Mouse (Mus musculus): Measurements from ENCODE around the gene Gm39115. TPM values are rescaled to one million over a fixed set of nuclear protein-coding genes. Genes with fewer than 3 reads are reported as not detected.
"Not testable (repeated sequence)": the region's sequence is repeated elsewhere in the genome, so short reads cannot be mapped to it uniquely, and the experiment has no call there.

Gene Gm39115
- not detected in 2 replicates for polyA plus RNA-seq (2016; fragmentation: Nextera tagmentation; extraction: Ambion mirVana)

GRCm38 (mm10) chr7:142135934-142136333 is at the start of gene Gm39115:
Gm39115 (minus strand) TSS chr7:142136034.
- H3K27ac ChIP-seq; H3K9me3 ChIP-seq; H3K4me3 ChIP-seq; H3K9ac ChIP-seq; H3K4me2 ChIP-seq (replicated peaks); ATAC-seq (ENCODE audit: insufficient number of reproducible peaks, insufficient read depth, low FRiP score, low TSS enrichment); H3K4me1 ChIP-seq; H3K27me3 ChIP-seq; H3K36me3 ChIP-seq: not testable (repeated sequence)
- 41% methylated on average over 2 of the region's 2 CpGs for WGBS

DNA sequence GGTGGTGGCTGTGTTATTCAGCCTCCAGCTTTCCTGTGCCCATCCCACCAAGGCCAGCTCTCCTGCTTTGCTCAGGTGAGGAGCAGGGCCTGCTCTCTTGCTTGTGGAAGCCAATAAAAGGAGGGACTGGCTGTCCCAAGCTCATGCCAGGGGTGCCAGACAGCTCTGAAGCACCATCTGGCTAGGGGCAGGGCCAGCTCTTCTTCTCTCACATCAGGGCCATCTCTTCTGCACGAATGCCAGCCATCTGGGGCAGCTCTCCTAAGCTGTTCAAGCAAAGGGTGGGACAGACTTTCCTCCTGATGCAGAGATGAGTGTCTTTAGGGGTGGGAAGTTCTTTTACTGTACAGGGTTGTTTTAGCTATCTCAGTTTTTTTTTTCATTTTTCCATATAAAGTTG is 45.2 kb upstream of the Gm39115 start:
- Histone ChIP-seq H3K27ac (no peak overlapping the region), H3K9me3 (no peaks in the 10 kb centered on the region), H3K9ac (no peak overlapping the region), H3K27me3 (no peaks in the 10 kb centered on the region), H3K4me1 (no peaks in the 10 kb centered on the region), H3K4me2 (replicated peaks) (no peak overlapping the region), H3K36me3 (no peaks in the 10 kb centered on the region), H3K4me3 (no peak overlapping the region)
- no peak for ATAC-seq (ENCODE audit: insufficient number of reproducible peaks, insufficient read depth, low FRiP score, low TSS enrichment)
- WGBS: 67% methylated on average over 1 of the region's 1 CpGs

GRCm38 (mm10) chr7:142178685-142179084 is 42.9 kb upstream of the Gm39115 start:
- Histone ChIP-seq H3K36me3 (no peaks in the 10 kb centered on the region), H3K27ac (no peak overlapping the region), H3K4me1 (no peaks in the 10 kb centered on the region), H3K9me3 (no peaks in the 10 kb centered on the region), H3K4me3 (no peak overlapping the region), H3K27me3 (no peaks in the 10 kb centered on the region), H3K9ac (no peak overlapping the region), H3K4me2 (replicated peaks) (no peak overlapping the region)
- no peak for ATAC-seq (ENCODE audit: insufficient number of reproducible peaks, insufficient read depth, low FRiP score, low TSS enrichment)
- 82% methylated on average over 1 of the region's 1 CpGs for WGBS

- not testable (repeated sequence) for H3K4me3 ChIP-seq; H3K4me1 ChIP-seq; H3K9ac ChIP-seq; H3K4me2 ChIP-seq (replicated peaks); H3K27me3 ChIP-seq; ATAC-seq (ENCODE audit: insufficient number of reproducible peaks, insufficient read depth, low FRiP score, low TSS enrichment); H3K27ac ChIP-seq; H3K36me3 ChIP-seq; H3K9me3 ChIP-seq
These were observed 40.1 kb upstream of the Gm39115 start, which contains the start of gene Krtap5-2 for GRCm38 (mm10) chr7:142175905-142176304. Krtap5-2 (minus strand) TSS chr7:142176005.

DNA sequence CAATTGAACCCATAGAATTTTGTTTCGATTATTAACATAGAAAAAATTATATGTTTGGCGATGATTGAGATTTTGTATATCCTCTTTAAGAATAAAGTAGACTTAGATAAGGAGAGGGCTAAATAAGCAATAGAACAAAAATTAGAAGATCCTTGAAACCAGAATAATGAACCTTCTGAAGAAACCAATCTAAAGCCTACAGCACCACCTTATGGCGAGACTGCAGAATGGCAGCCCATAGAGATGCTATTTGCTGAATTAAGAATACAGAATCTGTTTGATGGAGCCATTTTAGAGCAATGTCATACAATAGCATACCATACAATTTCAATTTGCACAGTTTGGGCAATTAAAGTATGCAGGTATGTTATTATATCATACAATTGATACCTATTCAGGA is 34.0 kb upstream of the Gm39115 start:
- H3K9me3 ChIP-seq: no peaks in the 10 kb centered on the region
- H3K4me1 ChIP-seq: no peaks in the 10 kb centered on the region
- ATAC-seq (ENCODE audit: insufficient number of reproducible peaks, insufficient read depth, low FRiP score, low TSS enrichment): no peak
- H3K36me3 ChIP-seq: no peaks in the 10 kb centered on the region
- no peak overlapping the region for H3K4me2 ChIP-seq (replicated peaks)
- no peaks in the 10 kb centered on the region for H3K27me3 ChIP-seq
- no peak overlapping the region for H3K27ac ChIP-seq
- no peak overlapping the region for H3K4me3 ChIP-seq
- no peak overlapping the region for H3K9ac ChIP-seq
- WGBS: 43% methylated on average over 3 of the region's 3 CpGs

GRCm38 (mm10) chr7:142165639-142166038 is 29.8 kb upstream of the Gm39115 start, which contains the start of gene Gm4553:
Gm4553 (minus strand) TSS chr7:142165739.
- not testable (repeated sequence) for H3K27ac ChIP-seq; H3K9me3 ChIP-seq; ATAC-seq (ENCODE audit: insufficient number of reproducible peaks, insufficient read depth, low FRiP score, low TSS enrichment); H3K36me3 ChIP-seq; H3K4me2 ChIP-seq (replicated peaks); H3K4me1 ChIP-seq; H3K9ac ChIP-seq; H3K4me3 ChIP-seq; H3K27me3 ChIP-seq

GRCm38 (mm10) chr7:142159366-142159765 is 23.5 kb upstream of the Gm39115 start:
- Histone ChIP-seq H3K9me3 (no peaks in the 10 kb centered on the region), H3K27ac (no peak overlapping the region), H3K9ac (no peak overlapping the region), H3K27me3 (no peaks in the 10 kb centered on the region), H3K4me3 (no peak overlapping the region), H3K4me1 (no peaks in the 10 kb centered on the region), H3K4me2 (replicated peaks) (no peak overlapping the region), H3K36me3 (no peaks in the 10 kb centered on the region)
- 93% methylated on average over 3 of the region's 3 CpGs for WGBS
- ATAC-seq (ENCODE audit: insufficient number of reproducible peaks, insufficient read depth, low FRiP score, low TSS enrichment): no peak

DNA sequence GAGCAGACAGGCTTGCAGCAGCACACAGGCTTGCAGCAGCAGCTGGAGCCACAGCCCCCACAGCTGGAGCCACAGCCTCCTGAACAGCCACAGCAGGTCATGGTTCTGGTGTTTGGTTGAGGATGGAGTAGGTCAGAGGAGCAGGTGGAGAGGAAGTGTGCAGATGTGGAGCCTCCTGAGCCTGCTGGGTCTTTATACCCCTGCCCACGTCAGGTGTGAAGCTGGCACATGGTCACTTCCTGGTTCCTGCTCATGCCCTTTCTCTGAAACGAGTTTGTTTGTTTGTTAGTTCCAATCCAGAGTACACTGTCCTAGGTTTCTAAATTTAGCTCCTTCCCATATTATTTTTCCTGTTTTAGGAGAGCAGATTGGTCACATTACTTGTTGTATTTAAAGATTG is 21.2 kb upstream of the Gm39115 start, which contains the start of gene Gm29735:
TSS of gene Gm29735 (minus strand) at position 101 of the 400 bp plus-strand sequence.
- WGBS: 47% methylated on average over 2 of the region's 2 CpGs
- H3K4me2 ChIP-seq (replicated peaks); H3K27me3 ChIP-seq; H3K9ac ChIP-seq; ATAC-seq (ENCODE audit: insufficient number of reproducible peaks, insufficient read depth, low FRiP score, low TSS enrichment); H3K4me1 ChIP-seq; H3K9me3 ChIP-seq; H3K36me3 ChIP-seq; H3K4me3 ChIP-seq; H3K27ac ChIP-seq: not testable (repeated sequence)

- no peak for ATAC-seq (ENCODE audit: insufficient number of reproducible peaks, insufficient read depth, low FRiP score, low TSS enrichment)
- 61% methylated on average over 1 of the region's 1 CpGs for WGBS
- no peaks in the 10 kb centered on the region for H3K9me3 ChIP-seq
- no peak overlapping the region for H3K27ac ChIP-seq
- no peaks in the 10 kb centered on the region for H3K36me3 ChIP-seq
- H3K27me3 ChIP-seq: no peaks in the 10 kb centered on the region
- H3K4me1 ChIP-seq: no peaks in the 10 kb centered on the region
- no peak overlapping the region for H3K9ac ChIP-seq
- H3K4me2 ChIP-seq (replicated peaks): no peak overlapping the region
- no peak overlapping the region for H3K4me3 ChIP-seq
These were observed 19.5 kb upstream of the Gm39115 start for GRCm38 (mm10) chr7:142155308-142155707.

GRCm38 (mm10) chr7:142152191-142152590 is 16.4 kb upstream of the Gm39115 start:
- Histone ChIP-seq H3K9ac (no peak overlapping the region), H3K36me3 (no peaks in the 10 kb centered on the region), H3K4me3 (no peak overlapping the region), H3K27ac (no peak overlapping the region), H3K27me3 (no peaks in the 10 kb centered on the region), H3K4me1 (no peaks in the 10 kb centered on the region), H3K4me2 (replicated peaks) (no peak overlapping the region), H3K9me3 (no peaks in the 10 kb centered on the region)
- 75% methylated on average over 4 of the region's 4 CpGs for WGBS
- no peak for ATAC-seq (ENCODE audit: insufficient number of reproducible peaks, insufficient read depth, low FRiP score, low TSS enrichment)

GRCm38 (mm10) chr7:142148633-142149032 is 12.8 kb upstream of the Gm39115 start:
- Histone ChIP-seq H3K9ac (no peak overlapping the region), H3K4me2 (replicated peaks) (no peak overlapping the region), H3K27me3 (peaks cover 3% of the 10 kb centered on the region; the same call in 1 of the 2 replicates), H3K36me3 (no peaks in the 10 kb centered on the region), H3K4me3 (no peak overlapping the region), H3K9me3 (no peaks in the 10 kb centered on the region), H3K4me1 (no peaks in the 10 kb centered on the region), H3K27ac (no peak overlapping the region)
- ATAC-seq (ENCODE audit: insufficient number of reproducible peaks, insufficient read depth, low FRiP score, low TSS enrichment): no peak

DNA sequence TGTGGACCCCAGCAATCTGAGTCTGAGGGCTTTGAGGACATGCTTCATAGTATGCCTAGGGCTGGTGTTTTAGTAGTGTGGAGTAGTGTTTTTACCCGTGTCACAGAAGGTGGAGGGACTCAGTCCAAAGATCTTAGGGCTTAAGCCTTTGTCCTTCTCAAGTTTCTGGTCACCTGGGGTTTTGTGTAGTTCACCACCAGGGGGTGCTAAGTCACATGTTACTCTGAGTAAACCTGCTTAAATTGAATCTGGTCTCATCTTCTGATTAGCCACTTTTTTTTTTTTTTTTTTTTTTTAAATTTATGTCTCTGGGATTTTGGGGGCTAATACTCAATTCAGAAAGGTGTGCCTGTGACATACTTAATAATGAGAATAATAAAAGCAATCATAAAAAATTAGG is 10.2 kb upstream of the Gm39115 start:
- Histone ChIP-seq H3K9me3 (no peaks in the 10 kb centered on the region), H3K4me3 (no peak overlapping the region), H3K9ac (no peak overlapping the region), H3K4me1 (no peaks in the 10 kb centered on the region), H3K27me3 (peaks cover 3% of the 10 kb centered on the region; the same call in 1 of the 2 replicates), H3K4me2 (replicated peaks) (no peak overlapping the region), H3K36me3 (no peaks in the 10 kb centered on the region), H3K27ac (no peak overlapping the region)
- 0% methylated on average over 1 of the region's 1 CpGs for WGBS
- no peak for ATAC-seq (ENCODE audit: insufficient number of reproducible peaks, insufficient read depth, low FRiP score, low TSS enrichment)

DNA sequence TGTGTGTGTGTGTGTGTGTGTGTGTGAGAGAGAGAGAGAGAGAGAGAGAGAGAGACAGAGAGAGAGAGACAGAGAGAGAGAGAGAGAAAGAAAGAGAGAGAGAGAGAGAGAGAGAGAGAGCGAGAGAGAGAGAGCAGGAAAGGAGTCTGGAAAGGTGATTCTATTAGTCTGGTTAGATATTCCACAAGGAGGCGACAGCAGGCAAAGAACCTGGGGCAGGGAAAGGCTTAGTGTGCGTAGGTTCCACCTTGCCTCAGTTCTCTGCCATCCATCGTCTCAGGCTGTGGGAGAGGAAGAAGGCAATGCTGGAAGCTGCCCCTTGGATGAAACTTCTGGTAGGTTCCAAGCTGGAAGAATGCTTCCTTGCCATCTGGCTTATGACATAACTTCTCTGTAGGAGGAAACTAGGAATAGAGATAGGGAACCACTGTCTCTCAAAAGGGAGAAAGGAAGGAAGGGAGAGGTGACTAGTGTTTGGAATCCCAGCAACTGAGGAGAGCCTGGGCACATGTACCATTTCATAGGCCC is 9.6 kb upstream of the Gm39115 start:
- Histone ChIP-seq H3K27me3 (peaks cover 3% of the 10 kb centered on the region; the same call in 1 of the 2 replicates), H3K4me2 (replicated peaks) (no peak overlapping the region), H3K9me3 (no peaks in the 10 kb centered on the region), H3K27ac (no peak overlapping the region), H3K9ac (no peak overlapping the region), H3K4me3 (no peak overlapping the region), H3K36me3 (no peaks in the 10 kb centered on the region), H3K4me1 (no peaks in the 10 kb centered on the region)
- WGBS: 36% methylated on average over 4 of the region's 4 CpGs
- no peak for ATAC-seq (ENCODE audit: insufficient number of reproducible peaks, insufficient read depth, low FRiP score, low TSS enrichment)
